In the genomic region with DNA sequence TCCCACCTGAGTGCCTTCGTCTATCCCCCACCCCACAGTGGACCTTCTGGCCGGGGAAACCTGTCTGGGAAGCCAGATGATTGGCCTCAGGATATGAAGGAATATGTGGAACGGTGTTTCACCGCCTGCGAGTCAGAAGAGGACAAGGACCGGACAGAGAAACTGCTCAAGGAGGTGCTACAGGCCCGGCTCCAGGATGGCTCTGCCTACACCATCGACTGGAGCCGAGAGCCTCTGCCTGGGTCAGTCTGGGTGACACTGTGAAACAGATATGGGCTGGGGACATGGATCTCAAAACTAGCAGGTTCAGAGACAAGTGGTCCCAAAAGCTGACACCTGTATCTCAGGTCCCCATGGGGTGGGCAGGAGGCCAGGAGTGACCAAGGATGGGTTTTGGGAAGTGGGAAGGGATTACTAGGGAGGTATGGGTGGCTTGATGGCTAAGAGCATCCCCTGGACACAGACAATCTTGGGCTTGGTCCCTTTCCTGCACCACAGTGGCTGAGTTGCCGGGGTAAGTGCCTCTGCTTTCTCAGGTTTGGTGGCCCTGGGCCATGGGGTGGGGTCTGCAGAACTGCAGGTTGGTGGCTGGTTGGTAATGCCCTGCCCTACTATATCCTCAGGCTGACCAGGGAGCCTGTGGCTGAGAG, we compare ENCODE assay signal across 24 mouse cellular contexts. TPM values are rescaled to one million over a fixed set of nuclear protein-coding genes. Genes with fewer than 3 reads are reported as not detected.
A peak's percentile ranks its signal among the peaks of the same experiment; 100 is the strongest.
DNase-seq lines count a peak whose midpoint lies in the region; ATAC-seq lines count a peak whose summit lies in the region.
"Had no signal": no experiment of that assay in that cellular context is flagged by ENCODE, and none has a peak within 500 bp of the region (broad histone marks: within the 10 kb centered on the region; RNA-seq: fewer than 3 reads in every experiment).

No protein-coding gene starts in this region.

- ATAC-seq in cerebellum, adult (ENCODE audit: insufficient number of reproducible peaks, low FRiP score, low TSS enrichment) = no peak
- ATAC-seq: forebrain, embryonic 13.5 days; hindbrain, postnatal 0 days had no signal

- peak; percentile 41 for DNase-seq in cerebellum, adult 11-12 months
- DNase-seq in frontal cortex, postnatal 10 days (ENCODE audit: low spot score in 2 of 2) = peak; percentile 6 to 13
- no peak for DNase-seq in frontal cortex, postnatal 36 days (ENCODE audit: low spot score in 2 of 2)
- peak; percentile 3 to 21 for DNase-seq in layer of hippocampus, postnatal 10 days (ENCODE audit: low spot score in 2 of 2)
- DNase-seq in layer of hippocampus, adult 18-20 months (ENCODE audit: low spot score in 2 of 2) = no peak
- DNase-seq in cerebellum, adult 9-11 months = peak; percentile 46
- DNase-seq in kidney, postnatal 25 days = no peak
- DNase-seq: adrenal gland, adult 8-10 months; gastrocnemius, adult 2 months; gastrocnemius, postnatal 36 days; heart, adult 2 months; heart, postnatal 14 days; kidney, adult 11 months; kidney, postnatal 14 days; lung, postnatal 36 days; right cerebral cortex, postnatal 14 days; thymus, adult 18-20 months; thymus, postnatal 25 days had no signal

RNA-seq across cellular contexts. Expression of a gene that starts 6.1 kb away (rescaled TPM):
- 100 to 1,000 TPM; 164 to 177 TPM for total RNA-seq in layer of hippocampus, postnatal 10 days (2021)
- 100 to 1,000 TPM; 139 to 159 TPM for total RNA-seq in layer of hippocampus, adult 18-20 months (2021)

RNA-seq across cellular contexts. Expression of a gene that starts 7.3 kb away (rescaled TPM):
- total RNA-seq in layer of hippocampus, postnatal 10 days (2021) = 1 to 10 TPM; 4.2 to 5.0 TPM
- 1 to 10 TPM; 5.1 to 5.9 TPM for total RNA-seq in layer of hippocampus, adult 18-20 months (2021)

RNA-seq across cellular contexts. Expression of a gene that starts 21.7 kb away (rescaled TPM):
- 1 to 10 TPM; 1.7 to 2.6 TPM for total RNA-seq in layer of hippocampus, postnatal 10 days (2021)
- 1 to 10 TPM; 1.3 to 1.9 TPM for total RNA-seq in layer of hippocampus, adult 18-20 months (2021)
- total RNA-seq: megakaryocyte, adult 5-6 weeks; monocyte, adult 5-6 weeks had no signal

RNA-seq across cellular contexts. Expression of a gene that starts 23.7 kb away (rescaled TPM):
- 100 to 1,000 TPM; 610 to 702 TPM for total RNA-seq in layer of hippocampus, postnatal 10 days (2021)
- total RNA-seq in layer of hippocampus, adult 18-20 months (2021) = 100 to 1,000 TPM; 572 to 597 TPM
- total RNA-seq: common myeloid progenitor, adult 5-6 weeks; megakaryocyte, adult 5-6 weeks; monocyte, adult 5-6 weeks had no signal

Comparison
In these comparisons a context has a peak if more than half of its experiments do, and no peak if none do; other contexts are left out.
1. DNase-seq: peak in cerebellum, adult 11-12 months (single experiment), frontal cortex, postnatal 10 days (2 of 2), layer of hippocampus, postnatal 10 days (2 of 2) and cerebellum, adult 9-11 months (single experiment); none in frontal cortex, postnatal 36 days (0 of 2), layer of hippocampus, adult 18-20 months (0 of 2) and kidney, postnatal 25 days (0 of 2).